Mouse (Mus musculus) neutrophil, adult 5-6 weeks (primary cell): ENCODE results near the gene Jade1. TPM values are rescaled to one million over a fixed set of nuclear protein-coding genes. Genes with fewer than 3 reads are reported as not detected.

Experiments
- ATAC-seq: fragments of 151-379, 151-347 bp; 2 replicates; pipeline ENCODE4 v1.8.0; 2017; ENCODE audit warnings: mild to moderate bottlenecking, moderate TSS enrichment; ENCODE audit not compliant: insufficient number of reproducible peaks, poor library complexity, low FRiP score, severe bottlenecking; ENCODE audit errors: extremely low read depth
- total RNA-seq: library from RNA; stranded (forward); fragments of 200-1000 nt; gene quantifications from 2 replicates; pipeline ENCODE4 v1.2.3, GENCODE M21; 2017

The Jade1 gene
- total RNA-seq, 1 experiment from 2014 or later, result 30.3 TPM

GRCm38 (mm10) chr3:41590695-41591559 is 35.4 kb downstream of the Jade1 start:
- ATAC-seq, result no peak

- ATAC-seq, result no peak
These were observed 36.2 kb downstream of the Jade1 start for GRCm38 (mm10) chr3:41591651-41592170.

- ATAC-seq, result no peak
These were observed 37.3 kb downstream of the Jade1 start for GRCm38 (mm10) chr3:41592805-41593204.

- ATAC-seq, result no peak
These were observed 38.8 kb downstream of the Jade1 start for GRCm38 (mm10) chr3:41594097-41594879.

GRCm38 (mm10) chr3:41595010-41595409 is 39.5 kb downstream of the Jade1 start:
- no peak for ATAC-seq

GRCm38 (mm10) chr3:41597036-41597435 is 41.5 kb downstream of the Jade1 start:
- no peak for ATAC-seq

GRCm38 (mm10) chr3:41598412-41598811 is 42.9 kb downstream of the Jade1 start:
- ATAC-seq, result no peak

- no peak for ATAC-seq
These were observed 43.7 kb downstream of the Jade1 start for GRCm38 (mm10) chr3:41599226-41599625.

GRCm38 (mm10) chr3:41599806-41600589 is 44.5 kb downstream of the Jade1 start:
- ATAC-seq, result peak; percentile 55; the same call in 1 of the 2 replicates

GRCm38 (mm10) chr3:41601226-41602020 is 45.9 kb downstream of the Jade1 start:
- no peak for ATAC-seq

GRCm38 (mm10) chr3:41602933-41603332 is 47.4 kb downstream of the Jade1 start:
- no peak for ATAC-seq

GRCm38 (mm10) chr3:41603470-41604019 is 48.0 kb downstream of the Jade1 start:
- no peak for ATAC-seq

GRCm38 (mm10) chr3:41604629-41605321 is 49.2 kb downstream of the Jade1 start:
- ATAC-seq, result peak; percentile 34; the same call in 1 of the 2 replicates

- ATAC-seq, result no peak
These were observed 50.2 kb downstream of the Jade1 start for GRCm38 (mm10) chr3:41605601-41606329.

GRCm38 (mm10) chr3:41606330-41606664 is 50.8 kb downstream of the Jade1 start:
- no peak for ATAC-seq

- no peak for ATAC-seq
These were observed 51.5 kb downstream of the Jade1 start for GRCm38 (mm10) chr3:41607050-41607449.

- no peak for ATAC-seq
These were observed 51.9 kb downstream of the Jade1 start for GRCm38 (mm10) chr3:41607467-41607866.
